Mouse (Mus musculus) cerebellum, adult 2 months (tissue): ENCODE measurements at regions not wholly inside any gene's neighbourhood (a gene's known extent, or its start where the extent isn't known, plus 50 kb on each side); places are given as distances from the start of the nearest gene placed in this dataset.

Source experiments
- CTCF ChIP-seq: fragments of 200-500 bp; IDR thresholded peaks from 2 replicates; pipeline ENCODE4 v1.5.1; 2011; ENCODE audit warnings: low read depth, mild to moderate bottlenecking, control low read depth, low read length, moderate library complexity, borderline replicate concordance; ENCODE audit not compliant: insufficient read depth
- POLR2A ChIP-seq: fragments of 200-500 bp; IDR thresholded peaks from 2 replicates; pipeline ENCODE4 v1.6.1; 2011; ENCODE audit warnings: low read length, control low read depth, borderline replicate concordance; ENCODE audit not compliant: insufficient read depth

DNA sequence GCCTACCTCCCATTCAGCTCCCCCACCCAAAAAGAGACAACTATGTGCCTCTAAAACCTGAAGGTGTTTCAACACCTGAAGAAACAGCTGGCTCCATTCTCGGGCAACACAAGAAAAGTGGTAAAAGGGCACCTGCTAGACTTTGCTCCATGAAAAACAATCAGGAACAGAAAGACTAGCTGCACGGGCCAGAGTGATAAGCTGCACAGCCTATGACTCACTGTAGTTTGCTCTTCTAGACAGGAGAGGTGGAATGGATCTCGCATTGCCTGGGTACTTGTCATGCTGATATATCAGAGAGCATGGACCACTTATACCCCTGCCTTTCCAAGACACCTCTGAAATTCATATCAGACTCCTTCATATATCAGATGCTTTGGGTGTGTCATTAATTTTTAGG is 94.0 kb upstream of the Gm9972 start:
- no peak for TF ChIP-seq CTCF
- TF ChIP-seq POLR2A = no peak
